ENCODE assay signal across 7 mouse cellular contexts in the genomic region with DNA sequence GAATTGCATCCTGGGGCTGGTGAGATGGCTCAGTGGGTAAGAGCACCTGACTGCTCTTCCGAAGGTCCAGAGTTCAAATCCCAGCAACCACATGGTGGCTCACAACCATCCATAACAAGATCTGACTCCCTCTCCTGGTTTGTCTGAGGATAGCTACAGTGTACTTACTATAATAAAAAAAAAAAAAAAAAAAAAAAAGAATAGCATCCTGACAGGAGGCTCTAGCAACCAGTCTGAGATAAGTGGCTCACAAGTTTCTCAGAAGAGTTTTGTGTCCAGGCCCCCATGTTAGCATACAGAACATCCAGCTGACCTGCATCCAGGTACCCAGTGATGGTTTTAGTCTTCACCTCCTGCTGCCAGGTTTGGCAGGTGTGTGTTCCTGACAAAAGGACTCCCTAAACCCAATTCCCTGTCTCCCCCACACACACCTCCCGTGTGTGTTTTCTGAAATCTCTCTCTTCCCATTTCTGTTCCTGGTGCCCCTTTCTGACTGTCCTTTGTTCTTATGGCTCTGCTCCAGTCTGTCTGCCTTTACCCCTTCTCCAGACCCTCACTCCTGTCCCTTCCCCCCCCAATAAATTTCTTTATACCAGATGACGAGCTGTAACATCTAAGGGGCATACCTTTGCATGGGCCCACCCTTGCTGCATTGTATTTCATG. TPM values are rescaled to one million over a fixed set of nuclear protein-coding genes. Genes with fewer than 3 reads are reported as not detected.
DNase-seq lines count a peak whose midpoint lies in the region; ATAC-seq and TF ChIP-seq lines count a peak whose summit lies in the region.

No protein-coding gene starts in this region.

- peaks cover 4% of the 10 kb centered on the region; the same call in 1 of the 2 replicates for H3K4me1 ChIP-seq in lung, postnatal 0 days (ENCODE audit: insufficient read depth, low read depth, low read length)
- H3K4me1 ChIP-seq in embryonic facial prominence, embryonic 15.5 days = peaks cover 17% of the 10 kb centered on the region
- H3K4me1 ChIP-seq in intestine, embryonic 14.5 days (replicated peaks; ENCODE audit: control insufficient read depth, insufficient read depth, low read length) = peaks cover 10% of the 10 kb centered on the region
- H3K4me1 ChIP-seq in neural tube, embryonic 14.5 days (ENCODE audit: control insufficient read depth, insufficient read depth, low read length) = peaks cover 10% of the 10 kb centered on the region; the same call in 1 of the 2 replicates

- peak overlapping the region; percentile 89 for H3K4me2 ChIP-seq in lung, postnatal 0 days (replicated peaks; ENCODE audit: low read depth, low read length)
- H3K4me2 ChIP-seq in embryonic facial prominence, embryonic 15.5 days (replicated peaks) = peak overlapping the region; percentile 59
- peak overlapping the region; percentile 99 for H3K4me2 ChIP-seq in intestine, embryonic 14.5 days (ENCODE audit: low read length)
- H3K4me2 ChIP-seq in neural tube, embryonic 14.5 days (ENCODE audit: low read depth, low read length) = peak overlapping the region; percentile 60

- peak; percentile 36 for DNase-seq in lung, postnatal 0 days (ENCODE audit: low spot score)
- DNase-seq in lung, postnatal 36 days = no peak
- DNase-seq in intestine, embryonic 14.5 days (ENCODE audit: low spot score) = no peak
- DNase-seq in right cerebral cortex, adult 18-20 months = no peak
- DNase-seq in right cerebral cortex, postnatal 14 days = no peak

- no peaks in the 10 kb centered on the region for H3K9me3 ChIP-seq in lung, postnatal 0 days (ENCODE audit: low read length)
- no peaks in the 10 kb centered on the region for H3K9me3 ChIP-seq in embryonic facial prominence, embryonic 15.5 days (replicated peaks)
- H3K9me3 ChIP-seq in intestine, embryonic 14.5 days (ENCODE audit: control insufficient read depth, low read length) = no peaks in the 10 kb centered on the region
- H3K9me3 ChIP-seq in neural tube, embryonic 14.5 days (ENCODE audit: control insufficient read depth, low read length) = no peaks in the 10 kb centered on the region

- H3K27me3 ChIP-seq in lung, postnatal 0 days (replicated peaks; ENCODE audit: insufficient read depth, low read length) = no peaks in the 10 kb centered on the region
- no peaks in the 10 kb centered on the region for H3K27me3 ChIP-seq in embryonic facial prominence, embryonic 15.5 days
- no peaks in the 10 kb centered on the region for H3K27me3 ChIP-seq in intestine, embryonic 14.5 days (replicated peaks; ENCODE audit: control insufficient read depth, insufficient read depth, low read length)
- no peaks in the 10 kb centered on the region for H3K27me3 ChIP-seq in neural tube, embryonic 14.5 days (ENCODE audit: control insufficient read depth, insufficient read depth, low read length)

- 39% methylated on average over 3 of the region's 3 CpGs for WGBS in lung, postnatal 0 days
- WGBS in embryonic facial prominence, embryonic 15.5 days = 45% methylated on average over 3 of the region's 3 CpGs
- 51% methylated on average over 3 of the region's 3 CpGs for WGBS in intestine, embryonic 14.5 days
- WGBS in neural tube, embryonic 14.5 days = 53% methylated on average over 3 of the region's 3 CpGs

- H3K9ac ChIP-seq in lung, postnatal 0 days (replicated peaks; ENCODE audit: low read depth) = peak overlapping the region; percentile 100; the same call in 1 of the 2 replicates
- peak overlapping the region; percentile 41 for H3K9ac ChIP-seq in embryonic facial prominence, embryonic 15.5 days
- peak overlapping the region; percentile 100 for H3K9ac ChIP-seq in intestine, embryonic 14.5 days (ENCODE audit: low read length)
- peak overlapping the region; percentile 100; the same call in 1 of the 2 replicates for H3K9ac ChIP-seq in neural tube, embryonic 14.5 days (replicated peaks; ENCODE audit: low read depth, low read length)

- H3K27ac ChIP-seq in lung, postnatal 0 days (ENCODE audit: low read length) = peak overlapping the region; percentile 100
- peak overlapping the region; percentile 100 for H3K27ac ChIP-seq in embryonic facial prominence, embryonic 15.5 days (replicated peaks)
- H3K27ac ChIP-seq in intestine, embryonic 14.5 days (ENCODE audit: low read depth) = peak overlapping the region; percentile 100
- H3K27ac ChIP-seq in neural tube, embryonic 14.5 days (ENCODE audit: low read depth, low read length) = peak overlapping the region; percentile 100

- TF ChIP-seq EP300 in lung, postnatal 0 days (IDR thresholded peaks at IDR 0.05) = no peak; the same call in 1 of the 2 replicates

- peak overlapping the region; percentile 97 for H3K4me3 ChIP-seq in lung, postnatal 0 days (ENCODE audit: low read depth, low read length)
- peak overlapping the region; percentile 89 for H3K4me3 ChIP-seq in embryonic facial prominence, embryonic 15.5 days (replicated peaks)
- H3K4me3 ChIP-seq in intestine, embryonic 14.5 days (ENCODE audit: low read depth, low read length) = peak overlapping the region; percentile 60
- peak overlapping the region; percentile 98 for H3K4me3 ChIP-seq in neural tube, embryonic 14.5 days (ENCODE audit: low read depth, low read length)

- no peak for ATAC-seq in lung, postnatal 0 days
- ATAC-seq in embryonic facial prominence, embryonic 15.5 days (ENCODE audit: insufficient number of reproducible peaks, low FRiP score, low TSS enrichment, low read depth) = no peak
- ATAC-seq in intestine, embryonic 14.5 days (replicated peaks; ENCODE audit: low FRiP score, low TSS enrichment, low read depth) = no peak
- no peak for ATAC-seq in neural tube, embryonic 14.5 days (ENCODE audit: low read depth)

- peak; percentile 27 for TF ChIP-seq CTCF in lung, postnatal 0 days (IDR thresholded peaks at IDR 0.05)

- H3K36me3 ChIP-seq in lung, postnatal 0 days (ENCODE audit: insufficient read depth, low read length) = no peaks in the 10 kb centered on the region
- H3K36me3 ChIP-seq in embryonic facial prominence, embryonic 15.5 days = no peaks in the 10 kb centered on the region
- 0 out of 2 replicates have a peak, but pooled peaks cover 5% of the 10 kb centered on the region for H3K36me3 ChIP-seq in intestine, embryonic 14.5 days (ENCODE audit: control insufficient read depth, insufficient read depth, low read length)
- no peaks in the 10 kb centered on the region for H3K36me3 ChIP-seq in neural tube, embryonic 14.5 days (ENCODE audit: control insufficient read depth, insufficient read depth, low read length)

RNA-seq across cellular contexts. Expression of a gene that starts 2.2 kb away (rescaled TPM):
- 7.9 and 8.2 TPM in 2 replicates for polyA plus RNA-seq in lung, postnatal 0 days (2015; fragmentation: Nextera tagmentation; extraction: Ambion mirVana)
- polyA plus RNA-seq in embryonic facial prominence, embryonic 15.5 days (2015; fragmentation: Nextera tagmentation; extraction: Ambion mirVana) = 16.9 and 17.0 TPM in 2 replicates
- 16.4 TPM in 2 replicates for polyA plus RNA-seq in intestine, embryonic 14.5 days (2014; fragmentation: Nextera tagmentation; extraction: Ambion mirVana)
- polyA plus RNA-seq in neural tube, embryonic 14.5 days (2014; fragmentation: Nextera tagmentation; extraction: Ambion mirVana) = 15.8 and 18.5 TPM in 2 replicates

RNA-seq across cellular contexts. Expression of a gene that starts 10.9 kb away (rescaled TPM):
- polyA plus RNA-seq in lung, postnatal 0 days (2015; fragmentation: Nextera tagmentation; extraction: Ambion mirVana) = 84.8 and 92.3 TPM in 2 replicates
- 291 and 292 TPM in 2 replicates for polyA plus RNA-seq in embryonic facial prominence, embryonic 15.5 days (2015; fragmentation: Nextera tagmentation; extraction: Ambion mirVana)
- polyA plus RNA-seq in intestine, embryonic 14.5 days (2014; fragmentation: Nextera tagmentation; extraction: Ambion mirVana) = 294 and 315 TPM in 2 replicates
- polyA plus RNA-seq in neural tube, embryonic 14.5 days (2014; fragmentation: Nextera tagmentation; extraction: Ambion mirVana) = 197 and 245 TPM in 2 replicates

RNA-seq across cellular contexts. Expression of a gene that starts 54.1 kb away (rescaled TPM):
- polyA plus RNA-seq in lung, postnatal 0 days (2015; fragmentation: Nextera tagmentation; extraction: Ambion mirVana) = 81.0 and 87.9 TPM in 2 replicates
- 48.6 and 49.6 TPM in 2 replicates for polyA plus RNA-seq in embryonic facial prominence, embryonic 15.5 days (2015; fragmentation: Nextera tagmentation; extraction: Ambion mirVana)
- 54.1 and 67.2 TPM in 2 replicates for polyA plus RNA-seq in intestine, embryonic 14.5 days (2014; fragmentation: Nextera tagmentation; extraction: Ambion mirVana)
- 62.7 and 70.4 TPM in 2 replicates for polyA plus RNA-seq in neural tube, embryonic 14.5 days (2014; fragmentation: Nextera tagmentation; extraction: Ambion mirVana)

Comparison
In these comparisons a context has a peak if more than half of its experiments do, and no peak if none do; other contexts are left out.
1. H3K9ac ChIP-seq: peak in every context shown above with its lines; median percentile 100 in lung, postnatal 0 days; 100 in intestine, embryonic 14.5 days; 100 in neural tube, embryonic 14.5 days; 41 in embryonic facial prominence, embryonic 15.5 days.